Mouse (Mus musculus): Measurements from ENCODE around the gene Efhd2.

DNA sequence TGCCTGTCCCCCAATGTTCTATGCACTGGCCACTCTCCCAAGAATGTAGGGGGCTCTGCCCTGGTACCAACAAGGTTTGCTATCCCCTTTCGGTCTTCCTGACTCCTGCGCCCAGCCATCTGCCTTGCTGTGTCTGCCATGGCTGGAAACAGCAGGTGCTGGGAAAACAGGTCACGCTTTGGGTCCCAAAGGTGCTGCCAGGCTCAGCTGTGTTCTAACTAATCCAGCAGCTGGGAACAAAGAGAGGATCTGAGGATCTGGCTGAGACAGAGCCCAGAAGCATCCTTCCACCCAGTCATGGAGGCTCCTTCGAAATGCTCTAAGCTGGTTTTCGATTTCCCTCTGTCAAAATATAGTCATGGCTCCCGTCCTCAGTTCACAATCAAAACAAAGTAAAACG lies 58.5 kb downstream of the Efhd2 start:
- TF ChIP-seq CTCF (conservative IDR thresholded peaks at IDR 0.05; ENCODE audit: insufficient read depth, insufficient read length, low read depth, low read length) (no peak), POLR2A (IDR thresholded peaks at IDR 0.05; ENCODE audit: low read depth, low read length) (no peak)

Measured in kidney, adult 2 months (tissue).